Mouse (Mus musculus) spleen, postnatal 14 days (tissue): ENCODE results near the gene Ugt1a2.
A peak's percentile ranks its signal among the peaks of the same experiment; 100 is the strongest.
"Not testable (repeated sequence)": the region's sequence is repeated elsewhere in the genome, so short reads cannot be mapped to it uniquely, and the experiment has no call there.

ENCODE experiments used
- DNase-seq, 2 experiments: peaks; one replicate each; pipeline ENCODE4 v3.0.0; 2021 to 2022; ENCODE audit warnings: low spot score in 2 of 2

Gene Ugt1a2

DNA sequence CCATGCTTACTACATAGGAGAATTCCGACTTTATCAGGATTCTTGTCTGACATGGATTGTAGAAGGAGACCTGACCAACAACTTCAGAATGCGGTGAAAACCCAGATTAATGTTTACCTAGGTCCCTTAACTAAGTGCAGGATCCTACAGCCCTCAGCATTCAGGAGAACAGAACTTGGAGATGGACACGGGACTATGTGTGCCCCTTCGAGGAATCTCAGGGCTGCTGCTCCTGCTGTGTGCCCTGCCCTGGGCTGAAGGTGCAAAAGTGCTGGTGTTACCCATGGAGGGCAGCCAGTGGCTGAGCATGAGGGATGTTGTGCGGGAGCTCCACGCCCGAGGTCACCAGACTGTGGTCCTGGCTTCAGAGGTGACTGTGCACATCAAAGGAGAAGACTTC lies at the start of gene Ugt1a2:
Gene Ugt1a2, plus strand, starts transcription at position 146 of the 400 bp plus-strand sequence.
- no peak for DNase-seq

DNA sequence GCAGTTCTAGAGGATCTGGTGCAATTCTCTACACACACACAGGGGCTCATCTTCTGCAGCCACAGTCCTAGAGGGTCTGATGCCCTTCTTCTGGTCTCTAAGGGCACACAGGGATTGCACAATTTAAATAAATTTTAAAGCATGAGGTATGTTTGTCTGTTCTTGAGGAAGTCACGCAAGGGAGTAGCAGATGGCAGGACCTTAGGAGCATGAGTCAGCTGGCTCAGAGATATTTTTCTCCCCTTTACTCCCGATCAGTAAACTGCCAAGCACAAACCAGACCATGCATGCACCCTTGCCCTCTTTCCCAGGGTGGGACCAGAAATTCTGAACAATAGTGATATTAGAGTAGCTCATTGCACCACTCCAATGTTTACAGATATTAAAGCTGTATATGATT lies 42.0 kb upstream of the Ugt1a2 start:
- no peak for DNase-seq

DNA sequence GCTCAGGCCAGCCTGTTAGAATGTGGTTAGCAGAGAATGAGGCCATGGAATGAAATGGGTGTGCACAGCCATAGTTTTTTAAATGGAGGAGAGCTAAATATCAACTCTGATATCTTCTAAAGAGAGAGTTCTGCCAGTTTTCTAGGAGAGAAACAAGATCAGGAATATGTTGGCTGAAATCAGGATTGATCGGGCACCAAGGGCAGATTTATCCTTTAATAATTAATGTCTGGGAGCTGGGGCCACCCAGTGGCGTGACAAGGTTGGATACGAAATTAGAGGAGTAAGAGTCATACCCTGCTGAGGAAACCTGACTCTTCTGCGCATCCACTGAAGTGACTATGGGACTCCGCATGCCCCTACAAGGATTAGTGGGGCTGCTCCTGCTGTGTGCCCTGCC lies 34.7 kb upstream of the Ugt1a2 start, which contains the start of gene Ugt1a5:
Gene Ugt1a5, plus strand, starts transcription at position 302 of the 400 bp plus-strand sequence.
- DNase-seq = no peak

DNA sequence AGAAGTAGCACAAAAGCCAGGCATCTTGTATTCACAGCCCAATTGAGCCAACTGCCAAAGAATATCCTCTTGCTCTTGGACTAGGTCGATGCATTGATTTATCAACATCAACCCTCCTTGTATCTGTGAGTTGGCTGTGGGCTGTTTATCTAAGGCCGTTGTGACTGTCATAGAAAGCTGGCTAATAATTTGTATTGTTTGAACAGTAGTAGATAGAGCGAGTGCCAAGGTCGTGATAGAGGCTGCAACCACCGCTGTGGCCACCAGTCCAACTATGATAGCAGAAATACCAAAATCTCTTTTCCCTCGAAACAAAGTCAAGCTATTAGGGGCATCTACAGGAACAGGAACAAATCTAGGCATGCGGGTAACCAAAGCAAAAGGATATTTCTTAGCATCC lies 28.2 kb upstream of the Ugt1a2 start:
- DNase-seq = not testable (repeated sequence)

DNA sequence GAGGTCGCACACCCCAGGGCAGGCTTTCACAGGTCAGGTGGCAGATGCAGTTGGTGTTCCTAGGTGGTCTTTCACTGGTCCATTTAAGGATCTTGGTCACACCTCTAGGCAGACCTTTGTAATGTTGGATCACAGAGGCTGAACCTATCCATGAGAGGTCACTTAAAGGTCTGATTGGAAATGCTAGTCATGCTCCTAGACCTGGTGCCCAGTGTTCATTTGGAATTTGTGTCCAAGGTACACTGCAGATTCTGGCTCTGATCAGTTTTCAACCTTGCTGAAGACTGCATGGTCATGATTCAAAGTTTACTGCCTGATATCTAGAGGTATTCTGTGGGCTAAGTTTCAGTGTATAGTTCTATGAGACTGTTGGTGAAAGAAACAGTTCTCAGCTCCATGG lies 20.7 kb upstream of the Ugt1a2 start:
- DNase-seq = no peak

DNA sequence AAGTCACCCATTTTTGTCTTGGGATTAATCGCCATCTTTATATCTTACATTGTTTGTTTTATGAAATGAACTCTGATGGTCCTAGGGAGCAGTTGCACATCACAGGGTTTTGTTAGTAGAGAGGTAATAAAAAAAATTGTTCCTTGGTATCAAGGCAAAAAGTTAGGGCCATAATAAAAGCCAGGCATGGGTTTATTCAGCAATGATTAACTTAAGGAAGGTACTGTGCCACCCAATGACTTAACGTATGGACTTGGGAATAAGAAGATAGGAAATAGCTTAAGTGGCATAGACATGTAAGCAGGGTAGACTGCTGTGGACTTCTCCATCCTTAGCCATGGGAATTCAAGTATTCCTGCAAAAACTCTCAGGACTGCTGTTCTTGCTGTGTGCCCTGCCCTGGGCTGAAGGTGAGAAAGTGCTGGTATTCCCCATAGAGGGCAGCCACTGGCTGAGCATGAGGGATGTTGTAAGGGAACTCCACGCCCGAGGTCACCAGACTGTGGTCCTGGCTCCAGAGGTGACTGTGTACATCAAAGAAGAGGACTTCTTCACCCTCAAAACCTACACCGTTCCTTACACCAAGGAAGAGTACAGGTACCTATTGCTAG lies 14.0 kb upstream of the Ugt1a2 start:
- DNase-seq = no peak

DNA sequence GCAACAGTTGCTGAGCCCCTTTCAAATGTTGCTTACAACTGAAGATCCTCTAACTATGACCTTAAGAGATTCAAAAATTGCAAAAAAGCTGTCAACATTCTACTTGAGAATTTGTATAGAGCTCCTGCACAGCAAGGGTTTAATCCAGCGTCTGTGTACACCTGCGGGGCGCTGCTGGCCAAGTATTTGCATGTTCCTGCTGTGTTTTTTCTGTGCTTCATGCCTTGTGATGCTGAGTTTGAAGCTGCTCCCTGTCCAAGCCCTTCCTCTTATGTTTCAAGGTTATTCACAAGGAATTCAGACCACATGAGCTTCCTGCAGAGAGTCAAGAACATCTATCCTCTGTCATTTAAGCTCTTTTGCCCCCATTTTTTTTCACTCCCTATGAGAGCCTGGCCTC lies 8.3 kb upstream of the Ugt1a2 start:
- no peak for DNase-seq

DNA sequence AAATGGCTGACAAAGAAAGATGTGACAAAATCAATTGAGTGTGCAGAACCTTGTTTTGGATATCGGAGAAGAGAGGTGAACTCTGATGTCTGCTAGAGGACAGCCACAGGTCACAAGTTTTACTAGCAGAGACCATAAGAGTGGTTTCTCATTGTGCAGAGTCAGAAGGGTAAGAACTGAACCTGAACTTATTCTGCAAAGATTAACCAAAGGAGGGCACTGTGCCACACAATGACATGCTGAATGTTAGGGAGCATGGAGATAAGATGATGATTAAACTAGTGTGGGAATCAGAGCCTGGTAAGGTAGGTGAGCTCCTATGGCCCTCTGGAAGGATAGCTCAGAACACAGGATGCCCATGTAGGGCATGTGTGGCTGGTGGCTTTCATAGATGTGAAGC lies 4.7 kb upstream of the Ugt1a2 start:
- no peak for DNase-seq

DNA sequence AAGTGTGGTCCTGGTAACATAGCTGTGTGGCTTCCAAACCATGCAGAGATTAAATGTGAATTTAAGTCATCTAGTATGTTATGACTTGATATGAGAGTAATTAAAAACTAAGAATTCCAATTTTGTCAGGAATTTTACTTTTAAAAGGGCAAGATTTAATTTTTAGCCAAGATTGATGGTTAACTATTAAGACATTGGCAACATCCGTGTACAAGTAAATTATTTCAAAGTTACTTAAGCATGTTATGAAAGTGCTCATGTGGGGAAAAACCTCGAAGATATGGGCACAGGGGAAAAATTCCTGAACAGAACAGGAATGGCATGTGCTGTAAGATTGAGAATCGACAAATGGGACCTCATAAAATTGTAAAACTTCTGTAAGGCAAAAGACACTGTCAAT lies 3.0 kb upstream of the Ugt1a2 start:
- no peak for DNase-seq

DNA sequence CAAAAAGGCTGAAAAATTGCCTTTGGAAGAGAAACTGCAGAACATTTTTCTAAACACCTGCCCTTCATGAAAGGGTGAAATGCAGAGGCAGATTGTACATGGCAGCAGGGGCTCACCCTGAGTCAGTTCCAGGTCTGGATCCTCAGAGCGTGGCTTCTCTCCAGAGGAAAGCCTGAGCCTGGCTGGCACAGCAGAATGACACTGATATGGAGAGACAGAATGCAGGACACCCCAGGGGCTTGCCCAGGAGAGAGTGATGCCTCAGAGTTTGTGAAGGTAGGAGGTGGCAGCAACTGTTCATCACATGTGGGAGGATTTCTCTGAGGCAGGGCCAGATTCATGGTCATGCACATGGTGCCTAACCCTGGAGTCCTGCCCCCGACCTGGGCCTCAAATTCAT lies 405 bp upstream of the Ugt1a2 start:
- DNase-seq = no peak

DNA sequence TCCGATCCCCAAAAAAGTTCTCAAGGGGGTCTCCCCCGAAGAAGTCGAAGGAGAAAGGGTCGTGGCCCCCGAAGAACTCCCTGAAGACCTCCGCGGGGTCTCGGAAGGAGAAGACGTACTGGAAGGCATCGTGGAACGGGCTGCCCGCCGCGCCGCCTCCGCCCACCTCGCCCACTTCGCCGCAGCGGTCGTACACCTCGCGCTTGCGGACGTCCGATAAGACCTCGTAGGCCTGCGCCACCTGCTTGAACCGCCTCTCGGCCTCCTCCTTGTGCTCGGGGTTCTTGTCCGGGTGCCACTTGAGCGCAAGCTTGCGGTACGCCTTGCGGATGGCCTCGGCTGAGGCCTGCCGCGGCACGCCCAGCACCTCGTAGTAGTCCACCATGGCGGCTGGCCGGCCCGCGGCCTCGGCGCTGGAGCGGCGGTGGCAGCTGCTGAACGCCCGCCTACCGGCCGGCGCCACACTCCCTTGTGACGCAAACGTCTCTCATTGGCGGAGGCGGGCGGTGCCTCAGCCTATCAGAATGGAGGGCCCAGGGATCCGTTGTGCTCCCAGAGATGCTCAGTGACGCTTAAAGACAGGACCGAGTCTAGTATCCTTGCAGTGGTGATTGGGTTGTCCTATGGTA lies 5.0 kb downstream of the Ugt1a2 start, which contains the start of gene Dnajb3:
Gene Dnajb3, minus strand, starts transcription at position 489 of the 629 bp plus-strand sequence.
- peak; percentile 73 for DNase-seq

DNA sequence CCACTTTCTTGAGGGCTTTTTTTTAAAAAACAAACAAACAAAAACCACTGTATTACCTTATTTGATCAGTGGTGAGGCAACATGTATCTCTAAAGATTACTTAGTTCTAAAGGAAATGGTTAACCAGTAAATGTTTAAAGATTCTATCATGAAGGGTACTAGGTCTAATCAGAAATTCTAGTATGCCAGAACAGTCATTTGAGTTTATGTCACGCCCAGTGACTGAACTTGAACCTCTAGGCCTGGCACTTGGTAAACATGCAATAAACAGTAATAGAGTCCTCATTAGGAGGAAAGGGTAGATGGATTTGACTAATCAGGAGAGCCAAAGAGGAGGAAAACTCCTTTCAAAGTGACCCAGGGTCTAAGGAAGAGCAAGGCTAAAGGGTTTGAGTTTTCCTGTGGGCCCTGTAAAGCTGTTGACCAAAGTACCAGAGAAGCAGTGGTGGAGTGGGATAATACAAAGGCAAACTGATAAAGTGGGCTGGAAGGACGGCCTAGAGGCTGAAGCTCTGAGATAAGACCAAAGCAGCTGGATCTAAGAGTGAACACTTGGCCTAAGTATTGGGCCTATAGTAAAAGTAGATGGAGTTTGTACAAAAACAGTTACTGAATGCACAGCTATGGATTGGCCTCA lies 6.6 kb downstream of the Ugt1a2 start:
- DNase-seq = no peak

DNA sequence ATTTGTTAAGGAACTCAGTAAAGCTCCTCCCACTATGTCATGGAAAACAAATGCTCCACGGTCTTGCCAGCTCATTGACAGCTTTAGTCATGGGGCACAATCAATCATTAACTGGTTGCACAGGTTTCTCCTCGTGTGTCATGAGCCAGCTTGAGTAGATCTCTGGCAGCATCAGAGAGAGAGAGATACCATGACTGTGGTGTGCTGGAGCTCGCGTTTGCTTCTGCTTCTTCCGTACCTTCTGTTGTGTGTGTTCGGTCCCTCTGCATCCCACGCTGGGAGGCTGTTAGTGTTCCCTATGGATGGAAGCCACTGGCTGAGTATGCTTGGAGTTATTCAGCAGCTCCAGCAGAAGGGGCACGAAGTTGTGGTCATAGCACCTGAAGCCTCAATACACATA lies 11.4 kb downstream of the Ugt1a2 start, which contains the start of gene Ugt1a1:
Gene Ugt1a1, plus strand, starts transcription at position 148 of the 400 bp plus-strand sequence.
- no peak for DNase-seq

DNA sequence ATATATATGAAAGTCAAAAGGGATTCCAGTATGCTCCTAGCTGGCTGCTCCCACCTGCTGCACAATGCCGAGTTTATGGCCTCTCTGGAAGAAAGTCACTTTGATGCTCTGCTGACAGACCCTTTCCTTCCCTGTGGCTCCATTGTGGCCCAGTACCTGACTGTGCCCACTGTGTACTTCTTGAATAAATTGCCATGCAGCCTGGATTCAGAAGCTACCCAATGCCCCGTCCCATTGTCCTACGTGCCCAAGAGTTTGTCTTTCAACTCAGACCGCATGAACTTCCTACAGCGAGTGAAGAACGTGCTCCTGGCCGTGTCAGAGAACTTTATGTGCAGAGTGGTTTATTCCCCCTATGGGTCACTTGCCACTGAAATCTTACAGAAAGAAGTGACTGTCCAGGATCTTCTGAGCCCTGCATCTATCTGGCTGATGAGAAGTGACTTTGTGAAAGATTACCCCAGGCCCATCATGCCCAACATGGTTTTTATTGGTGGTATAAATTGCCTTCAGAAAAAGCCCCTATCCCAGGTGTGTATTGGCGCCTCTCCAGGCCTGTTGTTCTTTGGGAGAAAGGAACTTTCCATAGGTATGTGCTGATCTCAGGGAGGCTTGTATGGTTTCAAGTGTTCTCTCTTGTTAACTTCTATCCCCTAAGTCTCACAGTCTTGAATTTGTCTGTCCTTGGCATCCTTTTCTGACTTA lies 12.1 kb downstream of the Ugt1a2 start:
- no peak for DNase-seq

DNA sequence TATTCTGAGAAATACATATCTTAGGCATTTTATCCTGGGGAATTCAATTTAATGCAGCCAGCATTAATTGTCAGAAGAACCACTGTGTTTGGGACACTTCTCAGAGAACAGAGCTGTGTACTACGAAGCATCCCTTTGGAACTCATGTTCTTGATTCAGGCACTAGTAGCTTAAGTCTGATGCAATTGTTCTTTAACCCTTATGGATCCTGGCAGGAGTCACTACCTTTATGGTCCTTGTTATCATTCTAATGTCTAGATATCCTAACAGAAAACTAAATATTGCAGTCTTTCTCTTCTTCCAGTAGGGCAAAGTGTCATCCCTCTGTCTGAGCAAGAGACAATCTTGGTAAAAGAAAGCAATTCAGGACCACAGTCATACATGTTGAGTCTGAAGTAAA lies 12.7 kb downstream of the Ugt1a2 start:
- DNase-seq = no peak

DNA sequence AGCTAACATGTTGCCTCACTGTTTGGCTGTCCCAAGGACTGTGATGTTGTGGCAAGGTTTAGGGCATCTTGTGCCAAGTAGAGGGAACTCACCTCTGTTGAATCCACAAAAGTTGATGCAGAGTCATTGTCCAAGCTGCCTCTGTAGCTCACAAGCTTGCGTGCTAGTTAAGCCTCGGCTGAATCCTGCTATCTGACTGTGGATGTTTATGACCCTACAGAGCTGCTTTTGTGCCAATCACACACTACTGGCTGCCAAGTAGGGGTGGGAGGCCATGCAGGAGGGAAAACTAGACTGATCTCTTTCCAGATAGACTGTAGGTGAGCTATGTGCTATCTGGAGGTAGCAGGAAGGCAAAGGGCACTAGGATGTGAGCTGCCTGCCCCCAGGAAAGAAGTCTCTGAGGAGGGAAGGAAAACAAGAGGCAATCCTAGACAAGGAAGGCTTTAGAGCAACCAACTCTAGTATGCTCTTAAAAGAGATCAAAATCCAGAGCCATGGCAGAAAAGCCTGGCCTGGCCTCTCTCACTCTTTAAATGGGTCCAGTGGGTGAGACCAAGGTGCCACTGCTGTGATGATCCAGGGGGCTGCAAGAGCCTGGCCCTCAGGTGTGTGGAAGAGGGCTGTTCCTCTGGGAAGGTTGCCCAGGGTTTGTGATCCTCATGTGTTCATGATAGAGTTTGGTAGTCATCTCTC lies 13.5 kb downstream of the Ugt1a2 start:
- no peak for DNase-seq

DNA sequence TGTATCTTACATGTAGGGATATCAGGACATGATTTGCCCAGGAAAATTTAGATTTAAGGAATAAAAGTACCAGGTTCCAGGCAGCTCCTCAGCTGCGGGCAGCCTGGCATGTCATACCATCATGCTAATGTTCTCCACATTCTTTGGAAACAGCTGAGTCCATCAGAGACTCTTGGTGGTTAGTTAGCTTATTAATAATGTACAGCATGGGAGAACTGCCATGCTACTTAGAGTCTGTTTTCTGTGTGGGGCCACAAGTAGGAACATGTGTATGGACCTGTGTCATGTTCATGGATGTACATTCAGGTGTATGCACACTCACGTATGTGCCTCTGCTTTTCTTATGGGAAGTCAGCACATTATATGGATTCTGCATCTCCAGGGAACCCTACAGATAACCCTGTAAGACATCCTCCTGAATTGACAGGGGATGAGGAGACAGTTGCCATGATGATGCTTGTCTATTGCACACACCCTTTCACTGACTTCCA lies 14.1 kb downstream of the Ugt1a2 start:
- no peak for DNase-seq

DNA sequence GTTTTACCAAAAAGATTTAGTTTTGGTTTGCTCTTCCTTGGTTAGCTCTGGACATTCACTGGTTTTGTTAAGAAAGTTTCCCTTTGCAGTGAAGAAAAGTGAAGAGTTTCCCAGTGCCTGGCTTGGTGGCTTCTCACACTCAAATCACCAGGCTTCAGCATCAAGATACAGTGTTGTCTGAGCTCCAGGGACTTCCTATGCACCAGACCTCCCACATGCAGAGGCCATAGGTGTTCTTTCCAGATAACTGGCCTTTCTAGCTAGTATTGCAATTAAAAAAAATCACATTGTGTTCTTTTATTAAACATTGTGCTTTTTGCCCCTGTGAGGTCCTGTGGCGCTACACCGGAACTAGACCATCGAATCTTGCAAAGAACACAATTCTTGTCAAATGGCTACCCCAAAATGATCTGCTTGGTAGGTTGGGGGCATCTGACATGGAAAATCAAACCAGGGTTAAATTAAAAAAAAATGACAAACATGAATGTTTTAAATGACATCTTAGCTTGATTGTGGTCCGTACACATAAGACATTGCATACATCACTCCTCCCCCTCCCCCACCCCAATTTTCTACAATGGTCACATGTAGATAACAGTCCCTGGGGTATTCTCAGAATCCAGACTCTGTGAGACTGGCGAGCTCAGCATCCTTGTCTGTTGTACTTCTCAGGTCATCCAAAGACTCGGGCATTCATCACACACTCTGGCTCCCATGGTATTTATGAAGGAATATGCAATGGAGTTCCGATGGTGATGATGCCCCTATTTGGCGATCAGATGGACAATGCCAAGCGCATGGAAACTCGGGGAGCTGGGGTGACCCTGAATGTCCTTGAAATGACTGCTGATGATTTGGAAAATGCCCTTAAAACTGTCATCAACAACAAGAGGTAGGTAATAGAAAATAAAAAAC lies 15.3 kb downstream of the Ugt1a2 start:
- DNase-seq = no peak

DNA sequence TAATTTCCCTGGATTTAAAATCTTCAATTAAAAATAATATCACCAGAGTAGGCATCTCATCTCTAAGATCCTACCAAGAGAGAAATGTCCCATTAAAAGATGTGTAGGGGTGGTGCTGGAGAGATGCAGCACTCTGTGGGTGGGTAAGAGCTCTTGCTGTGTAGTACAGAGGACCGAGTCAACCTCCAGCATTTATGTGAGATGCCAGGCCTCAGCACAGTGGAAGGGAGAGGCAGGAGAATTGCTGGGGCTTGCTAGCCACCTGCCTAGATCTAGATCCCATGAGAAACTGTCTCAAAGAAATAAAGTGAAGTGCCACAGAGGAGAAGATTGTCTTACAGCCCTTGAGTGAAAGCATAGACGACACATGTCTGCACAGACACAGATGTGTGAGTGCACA lies 16.1 kb downstream of the Ugt1a2 start:
- no peak for DNase-seq

DNA sequence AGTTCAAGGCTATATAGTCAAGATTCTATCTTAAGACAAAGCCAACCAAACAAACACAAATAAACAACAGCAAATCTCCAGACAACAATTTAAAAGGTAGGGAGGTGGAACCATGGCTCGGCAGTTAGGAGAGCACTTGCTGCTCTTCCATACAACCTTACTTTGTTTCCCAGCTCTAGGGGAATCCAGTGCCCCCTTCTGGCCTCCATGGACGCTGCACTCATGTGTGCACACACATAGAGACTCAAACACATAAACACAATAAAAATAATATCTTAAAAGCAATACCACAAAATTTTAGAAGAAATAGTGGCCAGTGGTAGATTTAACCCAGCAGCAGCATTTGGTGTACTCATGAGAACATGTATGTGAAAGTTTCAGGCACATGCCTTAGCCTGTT lies 16.7 kb downstream of the Ugt1a2 start:
- no peak for DNase-seq

DNA sequence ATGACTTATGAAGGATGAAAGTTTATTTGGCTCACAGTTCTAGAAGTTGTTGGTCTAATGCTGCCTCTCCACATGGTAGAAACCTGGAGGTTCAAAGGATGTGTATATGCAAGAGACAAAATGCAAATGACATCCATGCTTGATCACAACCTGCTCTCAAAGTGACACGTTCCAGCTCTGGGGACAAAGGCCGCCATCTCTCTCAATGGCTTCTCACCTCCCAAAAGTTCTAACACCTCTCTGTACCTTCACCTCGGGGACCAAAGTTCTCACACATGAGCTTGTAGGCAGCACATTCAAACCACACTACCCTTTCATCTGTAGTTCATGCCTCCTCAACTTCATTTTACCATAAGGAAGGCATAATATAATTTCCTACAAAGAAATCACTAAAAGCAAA lies 17.2 kb downstream of the Ugt1a2 start:
- DNase-seq = no peak
